Mouse (Mus musculus) kidney, postnatal 25 days (tissue): ENCODE measurements around the gene Adamtsl4.

ENCODE experiments used
- DNase-seq, 2 experiments: peaks; one replicate each; pipeline ENCODE4 v3.0.0; 2021; ENCODE audit warnings: mixed read lengths in 2 of 2

The Adamtsl4 gene

DNA sequence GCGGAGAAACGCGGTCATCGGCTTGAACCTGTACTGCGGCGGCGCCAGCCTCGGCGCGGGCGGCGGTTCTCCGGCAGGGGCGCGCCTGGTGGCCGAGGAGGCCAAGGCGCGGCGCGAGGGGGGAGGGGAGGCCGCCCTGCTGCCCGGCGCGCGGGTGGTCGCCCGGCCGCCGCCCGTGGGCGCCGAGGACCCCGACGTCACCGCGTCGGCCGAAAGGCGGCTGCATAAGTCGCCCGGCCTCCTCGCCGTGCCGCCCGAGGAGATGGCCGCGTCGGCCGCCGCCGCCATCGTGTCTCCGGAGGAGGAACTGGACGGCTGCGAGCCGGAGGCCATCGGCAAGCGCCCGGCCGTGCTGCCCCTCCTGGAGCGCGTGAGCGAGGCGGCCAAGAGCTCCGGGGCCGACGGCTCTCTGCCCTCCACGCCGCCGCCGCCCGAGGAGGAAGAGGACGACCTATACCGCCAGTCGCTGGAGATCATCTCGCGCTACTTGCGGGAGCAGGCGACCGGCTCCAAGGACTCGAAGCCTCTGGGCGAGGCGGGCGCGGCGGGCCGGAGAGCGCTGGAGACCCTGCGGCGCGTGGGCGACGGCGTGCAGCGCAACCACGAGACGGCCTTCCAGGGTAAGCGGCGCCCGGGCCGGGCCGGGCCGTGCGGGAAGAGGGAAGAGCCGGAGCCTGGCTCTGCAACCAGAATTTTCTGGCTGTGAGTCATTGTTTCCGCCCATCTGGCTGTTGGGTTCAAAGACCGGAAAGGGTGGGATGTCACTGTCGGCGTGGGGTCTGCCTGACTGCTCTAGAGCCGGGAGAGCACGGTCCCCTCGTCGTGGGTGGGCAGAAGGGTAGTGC is 28.6 kb downstream of the Adamtsl4 start:
- peak; percentile 76 to 88 for DNase-seq

DNA sequence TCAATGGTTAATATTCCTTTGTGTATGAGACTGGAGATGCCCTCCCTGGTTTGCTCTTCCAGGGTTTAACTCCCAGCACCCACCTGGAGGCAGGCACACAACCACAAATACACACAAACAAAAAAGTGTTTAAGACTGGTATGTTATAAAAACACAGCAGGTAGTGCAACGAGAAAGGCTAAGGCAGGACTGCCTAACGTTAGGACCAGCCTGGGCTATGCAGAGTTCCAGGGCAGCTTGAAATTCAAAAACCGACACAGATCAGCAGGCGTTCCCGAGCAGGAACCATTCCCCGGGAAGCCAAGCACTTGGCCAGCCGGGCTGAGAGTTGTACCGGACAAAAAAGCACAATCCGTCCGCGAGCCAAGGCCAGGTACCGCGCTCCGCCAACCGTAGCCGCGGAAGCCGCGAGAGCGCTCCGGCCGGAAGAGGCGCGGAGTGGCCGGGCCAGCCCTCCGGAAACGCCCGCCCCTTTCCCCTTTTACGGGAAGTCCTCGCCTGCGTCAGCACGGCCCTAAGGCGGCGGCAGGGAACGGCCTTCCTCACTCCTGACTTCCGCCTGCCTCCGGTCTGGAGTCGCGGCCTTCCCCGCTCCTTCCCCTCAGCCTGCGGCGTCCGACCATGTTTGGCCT is 29.4 kb downstream of the Adamtsl4 start, which contains the start of gene Mcl1:
TSS of gene Mcl1 (plus strand) at position 553 of the 632 bp plus-strand sequence.
- peak; percentile 96 to 98 for DNase-seq

GRCm38 (mm10) chr3:95657711-95658110 is 30.0 kb downstream of the Adamtsl4 start:
- DNase-seq, result no peak

- no peak for DNase-seq
These were observed 30.6 kb downstream of the Adamtsl4 start for GRCm38 (mm10) chr3:95657108-95657507.

GRCm38 (mm10) chr3:95655437-95655836 is 32.3 kb downstream of the Adamtsl4 start:
- DNase-seq, result peak in 1 of 2 experiments; percentile 53

- peak in 1 of 2 experiments; percentile 30 for DNase-seq
These were observed 33.3 kb downstream of the Adamtsl4 start for GRCm38 (mm10) chr3:95654371-95654770.

GRCm38 (mm10) chr3:95653473-95654034 is 34.2 kb downstream of the Adamtsl4 start:
- DNase-seq, result peak in 1 of 2 experiments; percentile 46

DNA sequence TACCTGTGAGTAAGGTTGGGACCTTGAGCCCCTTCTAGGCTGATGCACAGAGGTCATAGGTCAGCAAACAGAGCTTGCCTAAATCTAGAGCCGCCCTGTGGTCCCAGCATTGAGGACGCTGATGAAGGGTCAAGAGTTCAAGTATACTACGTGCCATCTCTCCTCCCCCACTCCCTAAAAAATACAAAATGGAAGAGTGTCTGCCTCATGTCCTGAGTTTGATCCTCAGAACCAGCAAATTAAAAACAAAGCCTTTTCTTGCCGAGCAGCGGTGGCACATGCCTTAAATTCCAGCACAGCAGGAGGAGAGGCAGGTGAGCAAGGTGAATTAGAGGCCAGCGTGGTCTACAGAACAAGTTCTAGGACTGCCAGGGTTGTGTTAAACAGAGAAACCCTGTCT is 34.8 kb downstream of the Adamtsl4 start:
- DNase-seq, result no peak

- DNase-seq, result no peak
These were observed 35.4 kb downstream of the Adamtsl4 start for GRCm38 (mm10) chr3:95652204-95652811.

GRCm38 (mm10) chr3:95651391-95652203 is 36.1 kb downstream of the Adamtsl4 start:
- no peak for DNase-seq

DNA sequence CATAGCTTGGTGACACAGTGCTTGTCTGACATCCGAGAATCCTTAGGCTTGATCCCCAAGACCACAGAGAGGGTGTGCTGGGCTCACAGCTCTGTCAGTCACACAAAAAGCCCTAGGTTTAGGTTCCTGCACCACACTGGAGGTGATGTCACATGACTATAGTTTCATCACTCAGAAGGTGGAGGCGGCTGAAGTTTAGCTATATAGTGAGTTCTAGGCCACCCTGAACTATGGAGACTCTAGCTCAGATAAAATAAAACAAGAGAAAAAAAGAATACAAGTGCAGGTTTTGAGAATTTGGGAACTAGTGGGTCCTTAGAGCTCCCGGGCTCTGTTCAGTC is 36.7 kb downstream of the Adamtsl4 start:
- DNase-seq, result no peak

DNA sequence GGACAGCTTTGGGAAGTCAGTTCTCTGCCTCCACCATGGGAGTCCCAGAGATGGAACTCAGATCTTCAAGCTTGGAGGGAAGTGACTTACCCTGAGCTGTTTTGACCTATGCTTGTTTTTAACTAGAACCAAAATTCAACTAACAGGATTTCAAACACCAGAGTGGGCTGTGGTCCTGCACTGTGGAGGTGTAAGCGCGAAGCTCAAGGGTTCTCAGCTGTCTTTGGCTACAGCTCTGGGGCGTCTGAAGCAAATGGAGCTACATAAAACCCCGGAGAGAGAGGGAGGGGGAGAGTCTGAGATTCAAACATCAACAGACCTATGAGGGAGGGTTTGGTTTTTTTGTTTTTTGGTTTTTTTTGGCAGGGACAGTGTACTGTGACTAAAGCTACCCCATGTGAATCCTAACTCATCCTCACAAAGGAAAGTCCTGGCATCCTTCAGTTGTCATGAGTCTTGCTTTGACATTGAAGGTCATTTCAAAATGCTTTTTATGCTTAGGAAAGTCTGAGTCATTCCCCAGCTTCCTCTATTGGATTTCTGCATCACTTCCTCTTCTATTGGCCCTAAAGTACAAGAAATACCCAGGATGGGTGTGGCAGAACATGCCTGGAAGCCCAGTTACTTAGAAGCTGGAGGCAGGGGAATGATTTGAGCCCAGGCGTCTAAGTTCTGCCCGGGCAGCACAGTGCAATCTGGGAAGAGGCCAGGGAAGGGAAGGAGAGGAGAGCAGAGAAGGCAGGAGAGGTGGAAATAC is 37.3 kb downstream of the Adamtsl4 start:
- peak in 1 of 2 experiments; percentile 70 for DNase-seq

DNA sequence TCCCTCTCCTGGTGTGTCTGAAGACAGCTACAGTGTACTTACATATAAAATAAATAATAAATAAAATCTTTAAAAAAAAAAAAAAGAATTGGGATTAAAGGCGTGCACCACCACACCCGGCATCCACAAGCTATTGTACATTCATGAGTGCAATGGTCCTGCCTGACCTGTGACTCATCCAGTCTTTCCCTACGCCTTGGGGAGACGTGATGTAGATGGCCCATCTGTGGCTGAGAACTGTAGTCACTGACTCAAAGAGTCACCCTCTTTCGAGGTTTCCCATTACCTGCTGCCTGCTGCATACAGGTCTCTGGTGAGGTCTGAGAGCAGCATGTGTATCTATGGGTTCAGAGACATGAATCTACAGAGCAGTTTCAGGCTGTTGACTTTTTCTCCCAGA is 39.7 kb downstream of the Adamtsl4 start:
- DNase-seq, result no peak

DNA sequence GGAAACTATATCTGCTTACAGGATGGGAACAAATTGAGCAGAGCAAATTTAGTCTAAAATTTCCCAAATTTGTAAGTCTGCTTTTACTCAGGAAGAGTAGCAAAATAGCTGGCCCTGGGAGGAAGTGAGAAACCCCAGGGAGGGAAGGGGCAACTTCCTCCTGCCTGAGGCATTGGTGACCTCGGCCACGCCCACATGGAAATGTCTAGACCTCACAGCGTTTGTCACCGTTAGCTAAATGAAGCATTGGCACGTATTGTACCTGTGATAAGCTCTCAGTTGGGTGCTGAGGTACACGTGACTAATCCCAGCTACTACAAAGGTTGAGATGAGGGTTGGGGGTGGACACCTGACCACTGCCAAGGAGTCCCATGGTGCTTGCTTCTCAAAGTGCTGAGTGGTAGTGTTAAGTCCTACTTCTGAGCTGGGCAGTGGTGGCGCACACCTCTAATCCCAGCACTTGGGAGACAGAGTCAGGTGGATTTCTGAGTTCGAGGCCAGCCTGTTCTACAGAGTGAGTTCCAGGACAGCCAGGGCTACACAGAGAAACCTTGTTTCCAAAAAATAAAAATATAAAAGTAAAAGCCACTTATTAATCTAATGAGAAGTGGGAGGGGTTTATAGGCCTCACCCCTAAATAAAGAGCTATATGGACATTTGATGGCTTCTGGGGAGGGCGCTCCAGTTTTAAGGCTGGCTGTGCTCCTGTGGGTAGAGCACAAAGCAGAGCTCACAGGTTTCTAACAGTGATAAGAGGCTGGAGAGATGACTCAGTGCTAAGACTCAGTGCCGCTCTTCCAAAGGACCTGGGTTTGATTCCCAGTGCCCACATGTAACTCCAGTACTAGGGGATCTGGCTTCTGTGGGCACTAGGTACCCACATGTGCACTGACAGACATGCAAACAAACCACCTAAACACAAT is 42.1 kb downstream of the Adamtsl4 start:
- DNase-seq, result peak; percentile 61 to 67

- peak in 1 of 2 experiments; percentile 17 for DNase-seq
These were observed 44.6 kb downstream of the Adamtsl4 start for GRCm38 (mm10) chr3:95643097-95643496.

DNA sequence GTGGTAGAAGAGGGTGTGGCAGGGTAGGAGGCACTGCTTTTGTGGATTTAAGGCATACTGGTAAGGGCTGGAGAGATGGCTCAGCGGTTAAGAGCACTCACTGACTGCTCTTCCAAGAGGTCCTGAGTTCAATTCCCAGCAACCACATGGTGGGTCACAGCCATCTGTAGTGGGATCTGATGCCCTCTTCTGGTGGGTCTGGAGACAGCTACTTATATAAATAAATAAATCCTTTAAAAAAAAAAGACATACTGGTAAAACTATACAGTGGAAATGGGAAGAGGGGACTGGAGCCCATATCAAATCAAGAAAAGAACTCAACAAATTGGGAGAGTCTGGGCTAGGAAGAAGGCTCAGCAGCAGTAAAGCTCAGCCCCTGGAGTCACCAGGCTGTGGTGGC is 48.0 kb downstream of the Adamtsl4 start:
- DNase-seq, result no peak

DNA sequence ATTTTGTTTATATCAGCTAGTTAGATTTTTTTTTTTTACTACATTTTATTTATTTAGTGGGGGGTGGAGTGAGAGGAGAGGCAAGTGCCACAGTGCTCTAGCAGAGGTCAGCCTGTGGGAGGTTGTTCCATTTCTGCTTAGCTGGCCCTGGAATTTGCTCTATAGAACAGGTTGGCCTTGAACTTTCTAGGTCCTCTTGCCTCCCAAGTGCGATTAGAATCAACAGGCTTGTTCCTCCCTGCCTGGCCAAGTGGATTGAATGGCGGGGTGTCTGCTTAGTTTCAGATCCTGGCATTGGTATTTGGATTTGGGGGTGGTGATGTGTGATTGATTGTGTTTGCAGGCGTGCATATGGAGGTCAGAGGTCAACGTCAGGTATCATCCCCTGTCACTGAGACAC is 51.6 kb downstream of the Adamtsl4 start:
- peak; percentile 35 to 63 for DNase-seq

DNA sequence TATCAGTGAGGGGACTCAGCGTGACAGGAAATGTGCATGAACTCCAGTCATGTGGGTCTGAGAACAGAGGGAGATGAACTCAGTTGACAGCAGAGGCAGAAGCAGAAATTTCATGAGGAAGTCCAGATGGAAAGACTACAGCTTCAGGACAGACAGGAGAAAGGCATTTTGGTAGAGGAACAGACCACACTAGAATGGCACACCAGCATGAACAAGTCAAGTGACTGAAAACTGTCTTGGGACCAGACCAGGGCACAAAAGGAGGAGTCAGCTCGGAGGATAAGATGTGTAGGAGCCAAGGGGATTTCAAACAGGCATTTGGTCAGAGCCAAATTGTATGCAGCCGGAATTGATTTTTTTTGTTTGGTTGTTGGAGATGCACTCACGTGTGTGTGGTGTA is 52.1 kb downstream of the Adamtsl4 start:
- no peak for DNase-seq

GRCm38 (mm10) chr3:95632648-95633588 is 54.8 kb downstream of the Adamtsl4 start:
- no peak for DNase-seq
